Mouse (Mus musculus) T-helper 1 cell (primary cell): ENCODE measurements at regions not wholly inside any gene's neighbourhood (a gene's known extent, or its start where the extent isn't known, plus 50 kb on each side); places are given as distances from the start of the nearest gene placed in this dataset.

Experiments used
- in situ Hi-C: fragments of 300-600 bp; cut with MboI, MseI; formaldehyde crosslinking; loops from one replicate; pipeline ENCODE4 v1.15.1; 2025; ENCODE audit warnings: high pct_unique_total_duplicates

GRCm38 (mm10) chr1:146185444-146185843, 309.1 kb upstream of the Brinp3 start:
- in situ Hi-C loops, result no loop called here

GRCm38 (mm10) chr1:146211646-146212045, 282.9 kb upstream of the Brinp3 start:
- in situ Hi-C loops, result no loop called here

- in situ Hi-C loops, result no loop called here
Measured at GRCm38 (mm10) chr1:146231487-146232466, 262.8 kb upstream of the Brinp3 start.

- in situ Hi-C loops, result no loop called here
Measured at GRCm38 (mm10) chr1:146260400-146260799, 234.2 kb upstream of the Brinp3 start.

GRCm38 (mm10) chr1:146299031-146299430, 195.5 kb upstream of the Brinp3 start:
- in situ Hi-C loops, result no loop called here

DNA sequence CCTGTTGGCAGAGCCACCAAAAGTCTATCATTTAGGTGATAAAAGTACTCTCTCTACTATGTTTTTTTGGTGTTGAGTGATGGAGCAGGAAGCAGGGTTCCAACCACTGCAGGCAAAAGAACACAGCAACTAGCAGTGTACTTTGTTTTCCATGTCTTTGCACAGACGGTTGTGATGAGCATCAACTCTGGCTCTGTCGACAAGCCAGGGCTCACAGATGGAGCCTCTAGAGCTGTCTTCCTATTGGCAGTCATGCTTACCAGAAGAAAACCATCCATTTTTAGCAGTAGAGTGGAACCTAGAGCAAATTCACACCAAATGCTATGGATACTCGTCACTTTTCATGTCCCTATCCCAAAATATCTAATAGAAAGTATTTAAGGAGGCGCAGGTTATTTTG, 182.0 kb upstream of the Brinp3 start:
- in situ Hi-C loops, result loop anchor here (10.0 kb wide), 1 partner anchor 1508 kb away; no protein-coding TSS in a partner anchor

- in situ Hi-C loops, result loop anchor here (10.0 kb wide), 1 partner anchor 1512 kb away; no protein-coding TSS in a partner anchor
Measured at GRCm38 (mm10) chr1:146316172-146317158, 178.1 kb upstream of the Brinp3 start.

DNA sequence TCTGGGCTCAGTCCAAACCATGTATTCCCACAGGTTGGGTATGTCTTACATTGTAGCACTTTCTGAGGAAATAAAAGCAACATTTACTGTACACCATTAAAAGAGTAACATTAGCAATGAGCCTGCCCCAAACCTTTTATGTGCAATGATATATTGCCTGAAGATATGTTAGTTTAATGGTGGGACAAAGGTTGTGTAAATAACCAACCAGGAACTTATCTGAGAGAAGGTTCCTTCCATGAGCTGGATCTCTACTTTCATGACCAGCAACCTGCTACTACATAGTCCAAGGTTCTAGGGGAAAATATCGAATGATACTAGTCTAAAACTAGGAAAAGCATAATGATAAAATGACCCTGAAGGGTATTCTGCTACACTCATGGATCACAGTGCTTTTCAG, 172.5 kb upstream of the Brinp3 start:
- in situ Hi-C loops, result no loop called here

- in situ Hi-C loops, result no loop called here
Measured at GRCm38 (mm10) chr1:146322862-146323261, 171.7 kb upstream of the Brinp3 start.

- in situ Hi-C loops, result no loop called here
Measured at GRCm38 (mm10) chr1:146337049-146337448, 157.5 kb upstream of the Brinp3 start.

GRCm38 (mm10) chr1:146356964-146357363, 137.6 kb upstream of the Brinp3 start:
- in situ Hi-C loops, result no loop called here

GRCm38 (mm10) chr1:146358301-146358700, 136.3 kb upstream of the Brinp3 start:
- in situ Hi-C loops, result no loop called here

- in situ Hi-C loops, result no loop called here
Measured at GRCm38 (mm10) chr1:146359632-146360031, 134.9 kb upstream of the Brinp3 start.

DNA sequence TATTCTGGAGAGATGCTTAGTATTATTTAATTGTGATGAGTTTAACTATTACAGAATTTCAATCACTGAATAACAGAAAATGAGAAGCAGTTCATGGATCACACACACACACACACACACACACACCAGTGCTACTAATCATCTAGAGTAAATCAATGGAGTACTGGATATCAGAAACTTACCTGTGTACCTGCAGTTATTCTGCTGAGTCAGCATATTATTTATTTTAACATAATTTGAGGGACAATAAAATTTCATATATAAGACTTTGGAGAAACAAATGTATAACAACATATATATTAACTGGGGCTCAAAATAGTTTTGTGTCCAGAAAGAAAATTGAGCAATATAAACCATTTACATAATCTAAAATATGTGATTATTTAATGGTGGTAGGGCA, 134.4 kb upstream of the Brinp3 start:
- in situ Hi-C loops, result no loop called here

- in situ Hi-C loops, result no loop called here
Measured at GRCm38 (mm10) chr1:146363777-146364176, 130.8 kb upstream of the Brinp3 start.
